Mouse (Mus musculus) right cerebral cortex, postnatal 14 days (tissue): ENCODE results near the gene Rgp1.
A peak's percentile ranks its signal among the peaks of the same experiment; 100 is the strongest.

ENCODE experiments used
- DNase-seq: peaks from one replicate; pipeline ENCODE4 v3.0.0; 2022

Rgp1 gene

GRCm38 (mm10) chr4:43598650-43599380 lies 20.3 kb downstream of the Rgp1 start:
- no peak for DNase-seq

- DNase-seq, result no peak
Measured at GRCm38 (mm10) chr4:43600195-43600934, 21.9 kb downstream of the Rgp1 start.

GRCm38 (mm10) chr4:43604099-43604498 lies 25.6 kb downstream of the Rgp1 start:
- no peak for DNase-seq

- DNase-seq, result no peak
Measured at GRCm38 (mm10) chr4:43604751-43605685, 26.5 kb downstream of the Rgp1 start.

GRCm38 (mm10) chr4:43612534-43612933 lies 34.0 kb downstream of the Rgp1 start:
- no peak for DNase-seq

GRCm38 (mm10) chr4:43613060-43613730 lies 34.7 kb downstream of the Rgp1 start:
- DNase-seq, result no peak

- no peak for DNase-seq
Measured at GRCm38 (mm10) chr4:43620146-43620778, 41.7 kb downstream of the Rgp1 start.

GRCm38 (mm10) chr4:43629106-43629817 lies 50.7 kb downstream of the Rgp1 start:
- no peak for DNase-seq

- peak; percentile 72 for DNase-seq
Measured at GRCm38 (mm10) chr4:43630030-43630581, 51.6 kb downstream of the Rgp1 start.

- DNase-seq, result no peak
Measured at GRCm38 (mm10) chr4:43630671-43631045, 52.1 kb downstream of the Rgp1 start.

GRCm38 (mm10) chr4:43631046-43631955 lies 52.8 kb downstream of the Rgp1 start, which contains the start of gene Npr2:
Npr2 (plus strand) TSS chr4:43631935.
- peak; percentile 46 for DNase-seq

GRCm38 (mm10) chr4:43631956-43632920 lies 53.7 kb downstream of the Rgp1 start:
- peak; percentile 35 for DNase-seq

- no peak for DNase-seq
Measured at GRCm38 (mm10) chr4:43633296-43633695, 54.8 kb downstream of the Rgp1 start.

GRCm38 (mm10) chr4:43633736-43634135 lies 55.2 kb downstream of the Rgp1 start:
- no peak for DNase-seq

- no peak for DNase-seq
Measured at GRCm38 (mm10) chr4:43634621-43635374, 56.3 kb downstream of the Rgp1 start.

GRCm38 (mm10) chr4:43636751-43637150 lies 58.2 kb downstream of the Rgp1 start:
- DNase-seq, result no peak
